Mouse (Mus musculus): ENCODE data around the gene Xpr1. TPM values are rescaled to one million over a fixed set of nuclear protein-coding genes. Genes with fewer than 3 reads are reported as not detected.

The Xpr1 gene
- total RNA-seq, 2 experiments from 2014 or later, result 29.3 to 32.6 TPM

DNA sequence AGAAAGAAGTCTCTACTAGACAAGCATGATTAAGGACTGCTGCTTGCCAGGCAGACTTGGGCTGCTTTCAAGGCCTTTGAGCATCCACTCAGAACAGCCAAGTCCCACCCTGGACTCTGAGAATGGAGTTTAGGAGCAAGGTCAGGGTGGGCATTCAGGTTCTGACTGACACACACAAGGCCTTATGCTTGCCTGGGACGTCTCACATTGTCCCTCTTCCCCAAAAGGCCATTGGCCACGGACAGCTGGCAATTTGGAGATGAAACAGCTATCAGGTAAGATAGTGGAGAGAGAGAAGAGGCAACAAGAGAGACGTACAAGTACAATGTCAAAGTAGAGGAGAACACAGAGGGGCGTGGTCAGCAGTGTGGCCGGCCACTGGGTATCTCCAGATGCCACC is 165.6 kb downstream of the Xpr1 start:
- DNase-seq, result no peak

DNA sequence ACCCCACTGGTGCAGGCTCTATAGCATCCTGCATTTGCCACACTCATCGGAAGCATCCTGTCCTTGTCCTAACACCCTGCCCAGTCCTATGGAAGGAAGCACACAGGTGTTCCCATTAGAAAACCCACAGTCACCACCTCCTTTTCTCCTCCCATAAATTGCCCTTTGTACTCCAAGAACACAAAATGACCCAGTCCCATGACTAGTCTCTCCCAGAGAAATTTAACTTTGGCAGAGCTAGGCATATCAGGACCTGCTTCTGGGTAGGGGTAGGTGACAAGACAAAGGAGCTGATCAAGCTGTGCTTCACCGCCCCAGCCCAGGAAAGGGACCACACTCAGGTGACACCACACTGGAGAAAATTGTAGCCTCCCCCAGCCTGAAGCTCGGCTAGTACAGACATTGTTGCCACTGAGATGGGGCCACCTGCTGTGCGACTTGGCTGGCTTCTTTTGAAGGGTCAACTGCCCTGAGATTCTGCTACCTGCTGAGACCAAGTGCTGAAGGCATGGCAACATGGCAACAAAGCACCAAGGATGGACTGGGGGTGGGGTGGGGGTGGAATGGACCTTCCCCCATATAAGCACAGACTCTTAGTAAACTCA is 166.6 kb downstream of the Xpr1 start:
- DNase-seq, result no peak

DNA sequence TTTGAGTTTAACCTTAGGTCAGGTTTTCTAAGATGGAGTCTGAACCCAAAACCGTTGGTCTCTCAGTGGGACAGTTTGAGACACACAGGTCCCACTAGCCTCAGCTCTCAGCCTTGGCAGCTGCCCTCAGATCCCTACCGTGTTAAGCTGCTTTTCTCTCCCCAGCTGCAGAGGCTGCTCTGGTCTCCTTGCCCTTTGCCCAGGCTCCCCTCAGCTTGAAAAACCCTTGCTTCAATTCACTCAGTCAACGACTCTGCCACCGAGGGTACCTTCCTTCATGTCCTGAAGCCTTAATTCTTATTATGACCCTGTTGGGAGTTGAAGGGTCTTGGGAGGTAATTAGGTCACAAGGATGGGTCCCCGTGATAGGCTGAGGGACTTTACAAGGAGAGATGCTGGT is 167.3 kb downstream of the Xpr1 start:
- no peak for DNase-seq

DNA sequence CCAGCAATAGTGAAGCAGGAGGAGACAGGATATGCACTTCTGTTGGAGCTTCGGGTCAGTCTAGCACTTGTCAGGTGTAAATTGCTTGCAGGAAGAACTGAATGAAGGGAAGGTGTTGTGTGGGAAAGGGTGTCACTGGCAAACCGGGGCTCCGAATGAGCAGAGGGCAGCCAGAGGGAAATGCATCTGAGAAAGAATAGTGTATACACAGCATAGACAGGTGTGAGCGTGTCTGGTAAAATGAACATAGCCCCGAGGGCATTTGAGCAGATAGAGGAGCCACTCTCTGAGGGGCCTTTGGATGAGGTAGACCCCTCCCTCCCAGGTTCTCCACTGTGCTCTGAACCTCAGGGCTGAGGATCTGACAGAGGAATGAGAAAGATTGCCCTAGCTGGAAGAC is 169.2 kb downstream of the Xpr1 start:
- DNase-seq, result no peak

DNA sequence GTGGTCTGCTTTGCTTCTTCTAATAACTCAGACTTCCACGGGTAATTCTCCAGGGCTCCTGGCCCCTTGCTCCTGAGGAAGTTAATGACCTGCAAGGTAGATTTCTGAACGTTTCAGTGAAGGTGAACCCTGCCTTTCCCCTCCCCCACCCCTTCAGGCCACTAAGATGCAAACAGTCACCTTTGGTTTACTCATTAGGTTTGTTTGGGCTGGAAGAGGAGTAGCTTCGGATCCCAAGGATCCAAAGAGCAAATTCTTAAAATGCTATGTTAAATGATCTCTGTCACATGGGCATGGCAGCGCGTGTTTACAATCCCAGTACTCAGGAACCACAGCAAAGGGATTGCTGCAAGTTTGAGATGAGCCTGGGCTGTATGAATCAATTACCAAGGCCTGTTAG is 169.8 kb downstream of the Xpr1 start:
- DNase-seq, result no peak

DNA sequence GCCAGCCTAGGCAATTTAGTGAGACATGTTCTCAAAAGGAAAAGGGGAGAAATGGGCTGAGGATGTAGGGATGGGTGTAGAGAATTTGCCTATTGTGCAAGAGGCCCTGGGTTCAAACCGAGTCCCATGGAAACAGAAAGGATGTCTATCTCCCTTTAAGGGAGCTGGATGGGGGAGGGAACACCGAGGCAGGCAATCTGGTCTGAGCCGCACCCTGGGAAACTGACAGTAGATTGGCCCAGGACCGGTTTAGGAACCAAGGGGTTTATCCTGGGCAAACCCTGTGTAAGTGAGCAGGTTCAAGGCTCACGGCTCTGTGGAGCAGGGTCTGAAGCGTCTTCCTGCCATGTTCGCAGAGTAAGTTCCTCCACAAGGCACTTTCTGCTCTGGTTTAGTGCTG is 171.7 kb downstream of the Xpr1 start:
- DNase-seq, result peak; percentile 3

DNA sequence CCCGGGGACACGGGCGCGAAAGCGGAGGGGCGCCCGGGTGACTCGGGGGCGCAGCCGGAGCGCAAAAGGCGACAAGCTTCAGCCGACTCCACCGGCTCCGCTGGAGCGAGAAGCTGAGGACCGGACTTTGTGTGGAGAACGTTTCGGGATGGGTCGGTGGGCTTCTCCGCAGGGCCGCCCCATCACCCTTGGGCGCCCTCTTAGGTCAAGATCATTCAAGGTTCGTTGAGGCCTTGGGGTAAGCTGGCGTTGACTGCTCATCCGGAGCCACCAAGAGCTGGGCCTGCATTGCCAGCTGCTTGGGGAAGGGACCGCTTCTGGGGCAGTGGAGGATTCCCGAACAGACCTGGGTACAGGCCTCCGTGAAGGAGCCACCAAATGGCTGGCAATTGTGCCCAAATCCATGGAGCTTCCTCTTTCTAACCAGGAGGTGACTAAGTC is 172.4 kb downstream of the Xpr1 start:
- peak; percentile 39 for DNase-seq

DNA sequence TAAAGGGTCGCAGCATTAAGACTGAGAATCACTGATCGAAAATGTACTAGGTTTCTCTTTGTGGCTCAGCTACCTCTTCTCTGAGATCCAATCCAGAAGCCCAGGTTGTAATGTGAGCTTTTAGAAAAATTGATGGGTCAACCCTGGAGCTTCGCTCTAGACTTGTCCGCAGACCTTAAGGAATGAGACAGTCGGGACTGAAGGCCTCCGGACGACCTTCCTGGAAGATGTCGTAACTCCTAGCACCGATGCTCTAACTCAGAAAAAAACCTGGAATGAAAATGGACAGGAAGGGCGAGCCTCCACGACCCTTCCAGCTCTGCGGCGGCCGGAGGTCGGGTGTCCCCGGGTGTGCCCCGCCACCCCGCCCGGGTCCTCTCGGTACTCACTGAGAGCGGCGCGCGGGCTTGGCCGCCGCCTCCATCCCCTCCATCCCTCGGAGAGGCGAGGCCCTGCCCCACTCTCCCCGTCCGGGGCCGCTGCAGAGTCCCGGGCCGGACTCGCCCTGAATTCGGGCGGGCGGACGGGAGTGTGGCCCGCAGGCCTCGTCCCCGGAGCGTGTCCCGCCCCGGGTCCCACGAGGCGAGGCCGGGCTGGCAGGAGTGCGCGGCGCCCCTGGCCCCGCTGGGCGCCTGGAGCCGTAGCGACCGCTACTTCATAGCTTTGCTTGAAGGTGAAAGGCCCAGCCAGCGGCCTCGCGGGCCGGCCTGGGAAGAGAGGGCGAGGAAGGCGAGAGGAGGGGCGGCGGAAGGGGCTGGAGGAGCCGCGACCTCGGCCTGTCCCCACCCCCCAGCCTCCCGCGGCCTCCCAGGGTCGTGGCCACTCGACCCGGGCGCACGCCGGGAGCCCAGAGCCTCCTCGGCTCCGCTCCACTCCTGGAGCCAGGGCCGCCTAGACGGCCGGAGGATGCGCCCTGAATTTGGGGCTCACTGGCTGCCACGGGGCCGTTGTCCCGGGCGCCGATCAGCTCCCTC is 173.1 kb downstream of the Xpr1 start, which contains the start of gene BC034090:
Gene BC034090, minus strand, starts transcription at position 648 of the 974 bp plus-strand sequence.
- DNase-seq, result peak; percentile 71

DNA sequence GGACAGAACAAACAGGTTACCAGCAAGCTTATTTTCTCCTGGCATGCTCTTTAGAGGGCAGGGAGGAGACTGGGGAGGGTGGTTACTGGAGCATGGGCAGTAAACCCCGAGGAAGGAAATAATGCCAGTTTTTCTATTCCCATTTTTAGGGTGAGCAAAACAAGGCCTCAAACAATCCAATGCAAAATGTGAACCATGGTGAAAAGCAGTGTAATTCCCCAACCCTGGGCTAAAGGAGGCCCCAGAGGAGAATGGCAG is 174.8 kb downstream of the Xpr1 start:
- no peak for DNase-seq

DNA sequence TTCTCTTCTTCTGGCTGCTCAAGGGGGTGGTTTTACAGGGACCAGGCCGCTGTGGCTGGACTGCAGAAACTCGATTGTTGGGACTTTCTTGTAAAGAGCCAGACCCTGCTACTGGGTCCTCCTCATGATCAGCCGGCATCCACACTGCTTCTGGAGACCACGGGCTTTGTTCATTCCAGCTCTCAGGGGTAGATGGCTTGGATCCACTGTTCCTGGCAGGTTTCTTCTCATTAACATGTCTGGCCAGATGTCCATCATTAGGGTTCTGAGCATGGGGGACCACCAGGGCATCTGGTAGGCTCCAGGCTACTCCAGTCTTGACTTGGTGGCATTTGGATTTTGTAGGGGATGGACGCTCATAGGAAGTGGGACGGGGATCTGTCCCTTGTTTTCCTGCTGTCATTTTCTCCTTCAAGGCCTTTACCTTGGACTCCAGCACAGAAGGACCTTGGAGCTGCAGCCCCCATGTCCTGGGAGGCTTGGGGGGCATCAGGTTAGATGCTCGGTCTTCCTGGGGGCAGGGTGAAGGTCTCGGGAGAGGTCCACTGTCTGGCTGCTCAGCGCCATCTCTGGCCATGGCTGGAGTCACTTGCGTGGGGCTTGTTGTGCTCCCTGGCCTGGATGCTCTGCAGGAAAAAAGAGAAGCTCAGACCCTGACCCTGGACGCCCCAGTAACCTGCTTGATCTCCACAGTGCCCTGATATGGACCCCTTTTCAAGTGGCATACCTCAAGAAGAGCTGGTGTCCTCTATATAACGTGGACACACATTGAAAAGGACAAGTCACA is 175.3 kb downstream of the Xpr1 start:
- no peak for DNase-seq

DNA sequence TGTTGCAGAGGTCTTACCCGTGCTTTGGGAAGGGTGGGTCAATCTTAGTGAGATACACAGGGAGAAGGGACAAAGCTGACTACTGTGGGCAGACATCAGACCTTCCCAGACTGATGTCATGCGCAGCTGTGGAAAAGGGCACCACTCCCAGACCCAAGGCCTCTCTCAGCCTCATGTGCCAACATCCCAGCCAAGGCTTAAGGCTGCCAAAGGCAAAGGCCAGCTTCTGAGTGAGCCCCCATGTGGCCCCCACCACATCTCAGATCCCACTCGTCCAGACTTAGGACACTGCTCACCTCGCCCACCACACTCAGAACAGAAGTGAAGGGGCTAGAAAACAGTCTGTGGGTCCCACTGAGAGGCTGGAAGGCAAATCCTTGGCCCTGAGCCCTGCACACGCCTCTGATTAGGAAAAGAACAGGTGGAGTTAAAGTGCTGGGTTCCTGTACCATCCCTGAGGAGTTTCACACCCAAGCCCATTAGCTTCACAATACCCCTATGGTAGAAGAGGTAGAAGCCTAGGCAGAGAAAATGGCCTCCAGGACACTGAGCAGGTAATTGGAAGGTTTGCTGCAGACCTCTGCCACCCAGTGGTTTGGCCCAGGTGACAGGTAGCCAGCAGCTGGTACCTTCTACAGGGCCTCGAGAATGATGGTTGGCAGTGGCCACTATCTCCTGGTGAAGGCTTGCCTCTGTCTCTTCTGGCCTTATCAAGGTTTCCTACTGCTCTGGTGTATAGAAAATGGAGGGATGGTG is 177.1 kb downstream of the Xpr1 start:
- peak; percentile 54 for DNase-seq

DNA sequence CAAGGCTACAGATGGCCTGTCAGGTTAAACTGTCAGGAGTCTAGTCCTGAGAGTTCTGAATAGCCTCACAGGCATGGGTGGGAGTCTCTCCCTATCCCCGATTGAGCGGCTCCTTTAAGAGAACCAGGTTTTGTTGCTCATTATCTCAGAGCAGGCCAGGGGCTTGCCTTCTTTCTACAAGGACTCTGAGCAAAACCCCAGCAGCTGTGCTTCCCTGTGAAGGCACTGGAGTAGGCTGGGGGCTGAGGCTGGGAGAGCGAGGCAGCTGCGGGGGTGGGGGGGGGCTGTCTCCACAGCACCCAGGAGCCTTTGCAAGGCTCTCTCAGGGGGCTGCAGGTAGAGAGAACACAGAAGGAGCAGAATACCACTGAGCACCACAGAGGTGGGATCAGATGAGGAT is 178.0 kb downstream of the Xpr1 start:
- no peak for DNase-seq

DNA sequence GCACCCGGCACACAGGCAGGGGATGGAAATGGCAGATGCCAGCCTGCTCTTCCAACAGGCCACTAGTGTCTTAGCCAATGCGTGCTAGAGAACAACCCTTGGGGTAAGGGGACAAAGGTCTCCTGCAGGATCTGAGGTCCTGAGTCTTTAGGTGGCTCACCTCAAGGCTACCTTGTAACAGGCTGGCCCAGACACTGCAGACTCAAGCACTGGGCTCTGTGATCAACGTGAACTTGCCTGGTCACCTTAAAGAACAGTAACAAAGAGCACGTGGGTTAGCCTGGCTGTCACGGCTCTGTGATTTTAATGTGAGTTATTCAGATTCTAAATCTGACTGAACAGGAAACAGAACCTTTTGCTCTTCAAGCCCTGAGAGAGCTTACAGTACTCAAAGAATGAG is 179.1 kb downstream of the Xpr1 start:
- DNase-seq, result no peak

DNA sequence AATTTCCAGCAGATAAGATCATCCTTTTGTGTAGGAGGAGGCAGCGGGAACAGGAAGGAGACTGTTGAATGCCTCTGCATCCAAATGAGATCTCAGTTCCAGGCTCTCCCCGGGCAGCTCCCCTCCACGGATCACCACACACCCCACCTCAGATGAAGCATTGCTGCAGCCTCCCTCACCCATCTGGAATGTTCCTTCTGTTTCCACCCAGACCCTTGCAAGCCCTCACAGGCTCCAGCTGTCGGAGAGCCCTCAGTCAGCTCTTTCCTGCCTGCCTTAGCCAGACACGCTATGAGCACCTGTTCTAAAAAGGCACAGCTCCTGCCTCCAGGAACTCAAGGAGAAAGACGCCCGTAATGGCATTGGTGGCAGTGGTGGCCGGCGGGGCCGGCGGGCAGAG is 179.8 kb downstream of the Xpr1 start:
- DNase-seq, result no peak

DNA sequence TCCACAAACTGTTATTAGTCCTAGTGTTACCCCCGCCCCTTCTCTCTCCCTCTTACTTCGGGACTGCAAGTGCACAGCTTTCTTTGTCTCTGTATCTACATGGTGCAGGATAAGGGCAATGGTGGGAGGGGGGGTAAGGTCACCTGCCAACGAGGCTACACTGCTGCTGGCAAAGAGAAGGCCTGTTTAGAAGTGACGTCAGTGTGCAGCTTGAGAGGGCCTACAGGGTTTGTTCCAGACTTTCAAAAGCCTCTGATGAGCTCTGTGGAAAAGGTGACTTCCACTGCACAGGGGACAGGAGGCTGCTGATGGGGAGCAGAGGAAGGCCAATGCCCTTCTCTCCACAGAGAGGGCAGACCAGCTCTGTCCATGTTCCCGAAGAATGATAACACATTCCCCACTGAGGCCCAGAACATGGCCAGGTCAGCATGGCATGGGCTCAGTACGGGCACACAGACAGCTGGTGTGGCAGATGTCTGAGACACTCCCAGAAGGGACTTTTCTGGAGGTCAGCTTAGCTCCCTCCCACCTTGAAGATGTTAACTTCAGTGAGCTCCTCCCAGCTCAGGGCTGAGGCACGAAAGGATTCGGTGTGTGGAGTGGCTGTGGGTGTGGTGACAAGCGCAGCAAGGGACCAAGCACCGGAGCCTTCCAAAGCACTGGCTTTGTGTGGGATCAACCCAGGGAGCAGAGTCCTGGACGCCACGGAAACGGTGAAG is 180.8 kb downstream of the Xpr1 start:
- DNase-seq, result no peak

DNA sequence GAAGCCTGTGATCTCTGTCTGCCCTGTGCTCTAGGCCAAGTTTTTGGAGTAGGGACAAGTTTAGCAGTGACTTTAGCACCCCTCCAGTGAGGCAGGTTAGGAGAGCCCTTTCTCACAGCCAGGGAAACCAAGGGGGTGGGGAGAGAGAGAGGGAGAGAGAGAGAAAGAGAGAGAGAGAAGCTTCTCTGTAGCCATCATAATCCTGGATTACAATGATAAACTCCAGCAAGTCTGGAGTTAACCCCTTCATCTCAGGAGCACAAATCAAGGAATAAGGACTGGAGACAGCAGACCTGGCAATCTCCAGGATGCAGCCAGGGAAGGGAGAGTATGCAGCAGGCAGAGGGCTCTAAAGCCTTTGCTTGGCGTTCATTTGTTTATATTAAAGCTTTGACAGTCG is 181.6 kb downstream of the Xpr1 start:
- no peak for DNase-seq

DNA sequence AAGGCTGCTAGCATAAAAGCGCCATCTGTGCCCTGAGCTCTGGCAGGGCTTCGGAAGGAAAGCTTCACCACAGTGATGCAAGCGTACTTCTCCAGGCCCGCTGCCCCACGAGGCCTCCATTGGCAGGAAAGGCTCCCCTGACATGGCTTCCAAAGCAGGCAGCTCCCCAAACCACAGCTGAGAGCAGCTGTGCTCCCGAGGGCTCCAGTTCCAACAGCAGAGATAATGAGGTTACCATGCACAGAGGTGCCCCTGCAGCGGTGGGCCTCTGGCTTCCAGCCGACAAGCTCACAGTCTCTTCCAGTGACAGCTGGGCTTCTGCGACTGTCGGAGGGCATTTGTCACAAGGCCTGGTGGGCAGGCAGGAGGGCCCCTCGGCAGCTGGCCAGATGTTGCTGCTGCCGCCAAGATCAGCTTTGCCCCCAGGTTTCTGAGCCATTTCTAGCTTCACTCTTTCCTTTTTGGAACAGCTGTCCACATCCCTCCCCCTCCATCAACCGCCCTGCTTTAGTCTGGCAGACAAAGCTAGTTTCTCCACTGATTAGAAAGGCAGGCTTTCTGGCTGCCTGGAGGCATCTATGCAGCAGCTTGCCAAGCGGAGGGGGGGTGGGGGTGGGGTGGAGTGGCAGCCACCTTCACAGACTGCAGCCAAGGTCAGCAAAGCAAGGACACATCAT is 183.1 kb downstream of the Xpr1 start:
- DNase-seq, result peak; percentile 78

DNA sequence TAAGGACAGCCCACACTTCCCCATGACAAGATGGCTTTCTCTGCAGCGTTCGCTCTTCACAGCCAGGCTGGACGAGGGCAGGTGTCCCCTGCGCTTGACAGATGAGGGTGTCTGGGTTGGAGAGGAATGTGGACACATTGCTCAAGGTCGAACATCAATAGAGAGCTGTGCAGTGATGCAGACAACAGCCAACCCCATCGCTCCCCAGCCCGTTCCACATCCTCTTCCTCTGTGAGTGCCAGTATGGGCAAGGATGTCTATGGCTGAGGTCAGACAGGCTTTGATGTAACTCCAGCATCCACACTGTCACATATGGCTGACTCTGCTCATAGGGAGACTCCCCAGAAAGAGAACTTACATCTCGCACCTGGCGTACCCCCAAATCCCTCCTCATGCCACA is 183.8 kb downstream of the Xpr1 start:
- no peak for DNase-seq

DNA sequence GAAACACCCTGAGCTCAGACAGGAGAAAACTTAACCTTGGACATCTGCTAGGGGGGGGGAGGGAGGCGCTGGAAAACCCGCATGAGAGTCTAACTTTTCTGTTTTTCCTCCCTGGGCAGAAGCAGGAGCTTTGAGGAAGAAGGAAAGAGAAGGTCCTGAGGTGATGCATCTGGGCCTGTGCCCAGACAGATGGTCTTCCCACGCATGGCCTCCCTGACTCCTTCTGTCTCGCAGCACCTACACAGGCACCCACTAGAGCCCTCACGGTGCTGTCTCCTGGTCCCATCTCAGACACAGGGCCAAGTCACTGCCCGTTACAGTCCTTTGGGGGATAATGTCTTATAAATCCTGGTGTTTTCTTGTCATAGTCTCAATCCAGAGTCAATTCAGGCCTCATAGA is 184.4 kb downstream of the Xpr1 start:
- DNase-seq, result no peak

DNA sequence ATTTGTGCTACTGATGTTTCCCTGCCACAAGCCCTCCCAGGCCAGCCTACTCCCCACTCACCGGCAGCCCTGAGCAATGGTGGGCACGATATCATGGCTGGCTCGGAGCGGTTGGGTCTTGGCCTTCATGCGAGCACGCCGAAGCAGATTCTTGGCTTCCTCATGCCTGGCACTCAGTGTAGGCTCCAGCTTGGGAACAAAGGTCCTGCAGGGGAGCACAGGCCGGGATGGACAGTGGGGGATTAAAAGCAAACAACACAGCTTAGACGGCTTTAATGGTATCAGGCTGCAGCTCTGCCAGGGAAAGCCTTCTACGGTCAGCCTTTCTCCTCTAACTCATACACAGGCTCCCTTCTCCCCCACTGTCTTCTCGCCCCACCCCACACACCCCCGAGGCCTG is 184.8 kb downstream of the Xpr1 start:
- no peak for DNase-seq
